Mouse (Mus musculus) stomach, postnatal 0 days (tissue): ENCODE results near the gene Gramd1c. TPM values are rescaled to one million over a fixed set of nuclear protein-coding genes. Genes with fewer than 3 reads are reported as not detected.
A peak's percentile ranks its signal among the peaks of the same experiment; 100 is the strongest.

ENCODE experiments used
- ATAC-seq: fragments of 200-750 bp; cut with Nextera tagmentation; 2 replicates; pipeline ENCODE4 v1.8.0; 2017; ENCODE audit not compliant: low FRiP score, low TSS enrichment
- DNase-seq: peaks from one replicate; pipeline ENCODE4 v3.0.0-alpha.2; 2016; ENCODE audit warnings: low spot score
- H3K27ac ChIP-seq: fragments of 300-500 bp; sonication (generic); replicated peaks from 2 replicates; pipeline ENCODE4 v1.5.1; 2014; ENCODE audit warnings: mild to moderate bottlenecking, control low read depth
- H3K27me3 ChIP-seq: fragments of 300-500 bp; sonication (generic); 2 replicates; pipeline ENCODE4 v1.6.1; 2014; ENCODE audit warnings: low read length; ENCODE audit not compliant: control insufficient read depth, insufficient read depth
- H3K36me3 ChIP-seq: fragments of 300-500 bp; sonication (generic); 2 replicates; pipeline ENCODE4 v1.6.1; 2014; ENCODE audit warnings: low read length, mixed read lengths; ENCODE audit not compliant: control insufficient read depth, insufficient read depth
- H3K4me1 ChIP-seq: fragments of 300-500 bp; sonication (generic); replicated peaks from 2 replicates; pipeline ENCODE4 v1.6.1; 2014; ENCODE audit warnings: antibody characterized with exemption; ENCODE audit not compliant: control insufficient read depth, insufficient read depth
- H3K4me2 ChIP-seq: fragments of 300-500 bp; sonication (generic); replicated peaks from 2 replicates; pipeline ENCODE4 v1.6.1; 2014; ENCODE audit warnings: low read depth, mild to moderate bottlenecking, control low read depth, moderate library complexity
- H3K4me3 ChIP-seq: fragments of 300-500 bp; sonication (generic); 2 replicates; pipeline ENCODE4 v1.5.1; 2014; ENCODE audit warnings: low read depth, low read length, control low read depth
- H3K9ac ChIP-seq: fragments of 300-500 bp; sonication (generic); 2 replicates; pipeline ENCODE4 v1.6.1; 2014; ENCODE audit warnings: mild to moderate bottlenecking, low read length, control low read depth, mixed read lengths
- H3K9me3 ChIP-seq: fragments of 300-500 bp; sonication (generic); 2 replicates; pipeline ENCODE4 v1.6.1; 2016; ENCODE audit warnings: low read length; ENCODE audit not compliant: control insufficient read depth
- CTCF ChIP-seq: IDR thresholded peaks from 2 replicates; pipeline ENCODE4 v1.5.1; 2016; ENCODE audit warnings: antibody characterized with exemption, low read depth, mild to moderate bottlenecking, moderate library complexity
- EP300 ChIP-seq: optimal IDR thresholded peaks from 2 replicates; pipeline ENCODE3; 2016; ENCODE audit warnings: antibody characterized with exemption
- WGBS: fragments of 180-500 bp; shearing (Covaris S2); extraction: QIAGEN DNeasy Blood & Tissue Kit; methylation state at CpG from one replicate; pipeline ENCODE4 v1.1.7; 2014; 5-methylcytosine and 5-hydroxymethylcytosine counted together
- polyA plus RNA-seq: library from polyadenylated mRNA; unstranded; fragments of >200 nt; fragmentation: Nextera tagmentation; extraction: Ambion mirVana; gene quantifications from 2 replicates; pipeline ENCODE4 v1.2.1, GENCODE M21; 2015

Gene Gramd1c
- polyA plus RNA-seq, 1 experiment from 2014 or later = 15.8 TPM

- H3K4me3 ChIP-seq = no peak overlapping the region
- TF ChIP-seq CTCF = no peak
- TF ChIP-seq EP300 = no peak
- no peaks in the 10 kb centered on the region for H3K9me3 ChIP-seq
- ATAC-seq = no peak
- no peak for DNase-seq
- 66% methylated on average over 8 of the region's 8 CpGs for WGBS
- H3K4me1 ChIP-seq = no peaks in the 10 kb centered on the region
- no peaks in the 10 kb centered on the region; the same call in 1 of the 2 replicates for H3K36me3 ChIP-seq
- H3K4me2 ChIP-seq = no peak overlapping the region
- H3K27ac ChIP-seq = no peak overlapping the region
- H3K27me3 ChIP-seq = no peaks in the 10 kb centered on the region
- no peak overlapping the region for H3K9ac ChIP-seq
Observed at GRCm38 (mm10) chr16:44055766-44056165, 7.4 kb downstream of the Gramd1c start.

- Histone ChIP-seq H3K4me2 (no peak overlapping the region), H3K4me3 (no peak overlapping the region), H3K36me3 (no peaks in the 10 kb centered on the region; the same call in 1 of the 2 replicates), H3K27me3 (no peaks in the 10 kb centered on the region), H3K9ac (no peak overlapping the region), H3K9me3 (no peaks in the 10 kb centered on the region), H3K4me1 (no peaks in the 10 kb centered on the region), H3K27ac (no peak overlapping the region)
- TF ChIP-seq CTCF (no peak), EP300 (no peak)
- no peak for ATAC-seq
- WGBS = 50% methylated on average over 6 of the region's 6 CpGs
- DNase-seq = no peak
Observed at GRCm38 (mm10) chr16:44053265-44053664, 9.9 kb downstream of the Gramd1c start.

- Histone ChIP-seq H3K9ac (no peak overlapping the region), H3K27ac (no peak overlapping the region), H3K4me1 (no peaks in the 10 kb centered on the region), H3K4me3 (no peak overlapping the region), H3K4me2 (no peak overlapping the region), H3K27me3 (no peaks in the 10 kb centered on the region), H3K36me3 (no peaks in the 10 kb centered on the region; the same call in 1 of the 2 replicates), H3K9me3 (no peaks in the 10 kb centered on the region)
- ATAC-seq (no peak), DNase-seq (no peak)
- no peak for TF ChIP-seq EP300
- no peak for TF ChIP-seq CTCF
- WGBS = 68% methylated on average over 6 of the region's 6 CpGs
Observed at GRCm38 (mm10) chr16:44052390-44052789, 10.8 kb downstream of the Gramd1c start.

- ATAC-seq (no peak), DNase-seq (no peak)
- H3K36me3 ChIP-seq = no peaks in the 10 kb centered on the region
- no peak overlapping the region for H3K4me2 ChIP-seq
- no peaks in the 10 kb centered on the region for H3K9me3 ChIP-seq
- WGBS = 78% methylated on average over 5 of the region's 5 CpGs
- no peaks in the 10 kb centered on the region for H3K27me3 ChIP-seq
- H3K4me3 ChIP-seq = no peak overlapping the region
- no peaks in the 10 kb centered on the region for H3K4me1 ChIP-seq
- H3K27ac ChIP-seq = no peak overlapping the region
- TF ChIP-seq EP300 (no peak), CTCF (no peak)
- H3K9ac ChIP-seq = no peak overlapping the region
Observed at GRCm38 (mm10) chr16:44050139-44050538, 13.0 kb downstream of the Gramd1c start.

GRCm38 (mm10) chr16:44039112-44039511 lies 24.0 kb downstream of the Gramd1c start:
- 87% methylated on average over 4 of the region's 4 CpGs for whole genome bisulfite sequencing
- H3K9me3 ChIP-seq = no peaks in the 10 kb centered on the region
- H3K9ac ChIP-seq = no peak overlapping the region
- peak; percentile 49 for TF ChIP-seq CTCF
- TF ChIP-seq EP300 = no peak
- no peak for DNase-seq
- no peaks in the 10 kb centered on the region for H3K36me3 ChIP-seq
- no peak for ATAC-seq
- no peak overlapping the region for H3K4me3 ChIP-seq
- H3K4me2 ChIP-seq = no peak overlapping the region
- H3K4me1 ChIP-seq = no peaks in the 10 kb centered on the region
- no peak overlapping the region for H3K27ac ChIP-seq
- H3K27me3 ChIP-seq = no peaks in the 10 kb centered on the region

GRCm38 (mm10) chr16:44035221-44035620 lies 27.9 kb downstream of the Gramd1c start:
- no peaks in the 10 kb centered on the region for H3K4me1 ChIP-seq
- 86% methylated on average over 3 of the region's 3 CpGs for WGBS
- ATAC-seq (no peak), DNase-seq (no peak)
- no peaks in the 10 kb centered on the region for H3K27me3 ChIP-seq
- no peak overlapping the region for H3K9ac ChIP-seq
- no peak overlapping the region for H3K4me2 ChIP-seq
- no peak overlapping the region for H3K4me3 ChIP-seq
- TF ChIP-seq CTCF (no peak), EP300 (no peak)
- no peaks in the 10 kb centered on the region for H3K36me3 ChIP-seq
- no peak overlapping the region for H3K27ac ChIP-seq
- H3K9me3 ChIP-seq = no peaks in the 10 kb centered on the region
